Mouse (Mus musculus): ENCODE measurements around the gene Abraxas1. TPM values are rescaled to one million over a fixed set of nuclear protein-coding genes. Genes with fewer than 3 reads are reported as not detected.

The Abraxas1 gene
- polyA plus RNA-seq, 1 experiment from 2014 or later, result 32.3 TPM

GRCm38 (mm10) chr5:100760049-100760663 is 60.6 kb downstream of the Abraxas1 start:
- no peak for ATAC-seq (ENCODE audit: insufficient number of reproducible peaks, insufficient read depth, low FRiP score, low read depth)
- no peak overlapping the region for H3K4me2 ChIP-seq (ENCODE audit: low read length)
- peaks cover 33% of the 10 kb centered on the region for H3K36me3 ChIP-seq (ENCODE audit: control insufficient read depth, insufficient read depth, low read length)
- H3K27ac ChIP-seq (replicated peaks in 1 of 2; ENCODE audit: control insufficient read depth in 1 of 2, insufficient read depth in 1 of 2, low read depth in 2 of 2, low read length in 2 of 2), result no peak overlapping the region
- WGBS, result 82% methylated on average over 10 of the region's 10 CpGs
- no peaks in the 10 kb centered on the region for H3K27me3 ChIP-seq (ENCODE audit: control insufficient read depth, insufficient read depth, low read length)
- H3K4me3 ChIP-seq (ENCODE audit: control insufficient read depth in 1 of 2, insufficient read depth in 1 of 2, low read depth in 1 of 2, low read length in 2 of 2), result no peak overlapping the region
- H3K9me3 ChIP-seq (ENCODE audit: control insufficient read depth, low read length), result no peaks in the 10 kb centered on the region
- H3K4me1 ChIP-seq (ENCODE audit: control insufficient read depth in 2 of 2, insufficient read depth in 2 of 2, low read length in 2 of 2), result no peaks in the 10 kb centered on the region
- H3K9ac ChIP-seq (ENCODE audit: low read length), result no peak overlapping the region

- 87% methylated on average over 5 of the region's 5 CpGs for WGBS
- no peaks in the 10 kb centered on the region for H3K4me1 ChIP-seq (ENCODE audit: control insufficient read depth in 2 of 2, insufficient read depth in 2 of 2, low read length in 2 of 2)
Measured at GRCm38 (mm10) chr5:100758121-100758520, 62.6 kb downstream of the Abraxas1 start.

More at GRCm38 (mm10) chr5:100758121-100758520, 62.6 kb downstream of the Abraxas1 start:
- no peak overlapping the region for H3K4me3 ChIP-seq (ENCODE audit: control insufficient read depth in 1 of 2, insufficient read depth in 1 of 2, low read depth in 1 of 2, low read length in 2 of 2)
- no peaks in the 10 kb centered on the region for H3K27me3 ChIP-seq (ENCODE audit: control insufficient read depth, insufficient read depth, low read length)
- no peak for ATAC-seq (ENCODE audit: insufficient number of reproducible peaks, insufficient read depth, low FRiP score, low read depth)
- H3K9me3 ChIP-seq (ENCODE audit: control insufficient read depth, low read length), result no peaks in the 10 kb centered on the region
- no peak overlapping the region for H3K27ac ChIP-seq (replicated peaks in 1 of 2; ENCODE audit: control insufficient read depth in 1 of 2, insufficient read depth in 1 of 2, low read depth in 2 of 2, low read length in 2 of 2)
- peaks cover 12% of the 10 kb centered on the region; the same call in 1 of the 2 replicates for H3K36me3 ChIP-seq (ENCODE audit: control insufficient read depth, insufficient read depth, low read length)
- no peak overlapping the region for H3K4me2 ChIP-seq (ENCODE audit: low read length)
- H3K9ac ChIP-seq (ENCODE audit: low read length), result no peak overlapping the region

Other genes with a start within 250 kb of the Abraxas1 start
- gene Plac8, start 248.7 kb downstream of the Abraxas1 start, polyA plus RNA-seq (2014; fragmentation: Nextera tagmentation; extraction: Ambion mirVana), result 2.6 and 4.1 TPM in 2 replicates
- 83.6 and 86.4 TPM in 2 replicates for gene Coq2, start 145.8 kb downstream of the Abraxas1 start, polyA plus RNA-seq (2014; fragmentation: Nextera tagmentation; extraction: Ambion mirVana)
- gene Hpse, start 101.2 kb downstream of the Abraxas1 start, polyA plus RNA-seq (2014; fragmentation: Nextera tagmentation; extraction: Ambion mirVana), result 1.1 and 1.2 TPM in 2 replicates
- 8.6 and 12.2 TPM in 2 replicates for gene Helq, start 22.4 kb downstream of the Abraxas1 start, polyA plus RNA-seq (2014; fragmentation: Nextera tagmentation; extraction: Ambion mirVana)
- 154 and 159 TPM in 2 replicates for gene Mrps18c, start 22.3 kb downstream of the Abraxas1 start, polyA plus RNA-seq (2014; fragmentation: Nextera tagmentation; extraction: Ambion mirVana)
- gene Gpat3, start 24.7 kb upstream of the Abraxas1 start, polyA plus RNA-seq (2014; fragmentation: Nextera tagmentation; extraction: Ambion mirVana), result 12.1 and 14.9 TPM in 2 replicates